Mouse (Mus musculus) lung, adult 2 months (tissue): ENCODE measurements at regions not wholly inside any gene's neighbourhood (a gene's known extent, or its start where the extent isn't known, plus 50 kb on each side); places are given as distances from the start of the nearest gene placed in this dataset.

Experiments used
- CTCF ChIP-seq: fragments of 200-500 bp; IDR thresholded peaks from 2 replicates; pipeline ENCODE4 v1.5.1; 2011; ENCODE audit warnings: mild to moderate bottlenecking, low read length, control low read depth; ENCODE audit not compliant: insufficient read depth
- POLR2A ChIP-seq: fragments of 200-500 bp; IDR thresholded peaks from 2 replicates; pipeline ENCODE4 v1.6.1; 2011; ENCODE audit warnings: low read depth, mild to moderate bottlenecking, control low read depth, low read length, borderline replicate concordance; ENCODE audit errors: extremely low read depth

DNA sequence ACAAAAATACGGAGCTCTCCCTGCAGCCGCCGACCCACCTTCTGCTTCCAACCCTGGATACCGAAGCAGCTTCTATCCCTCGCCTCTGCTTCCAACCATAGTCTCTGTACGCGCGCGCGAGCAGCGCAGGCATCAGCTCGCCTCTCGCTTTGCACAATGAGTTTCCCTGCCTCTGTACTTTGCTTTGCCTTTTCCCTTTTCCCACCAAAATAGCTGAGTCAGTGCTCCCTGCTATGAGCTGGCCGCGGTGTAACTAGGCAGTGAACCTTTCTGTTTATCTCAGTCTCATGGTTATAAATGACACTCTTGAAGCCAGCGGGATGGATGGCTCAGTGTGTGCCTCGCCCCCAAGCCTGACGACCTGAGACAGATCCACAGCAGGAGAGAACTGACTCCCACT, 182.0 kb downstream of the Tfap2c start:
- TF ChIP-seq CTCF, result no peak
- TF ChIP-seq POLR2A, result no peak
